Mouse (Mus musculus) hindbrain, embryonic 13.5 days (tissue): ENCODE results near the gene 1700016H13Rik. TPM values are rescaled to one million over a fixed set of nuclear protein-coding genes. Genes with fewer than 3 reads are reported as not detected.

Experiments used
- ATAC-seq: fragments of 200-750 bp; cut with Nextera tagmentation; 2 replicates; pipeline ENCODE4 v1.8.0; 2017; ENCODE audit warnings: moderate TSS enrichment; ENCODE audit not compliant: low FRiP score
- H3K27ac ChIP-seq: fragments of 300-500 bp; sonication (generic); 2 replicates; pipeline ENCODE4 v1.5.1; 2015; ENCODE audit warnings: inconsistent platforms, mild to moderate bottlenecking, moderate library complexity
- H3K27me3 ChIP-seq: fragments of 300-500 bp; sonication (generic); 2 replicates; pipeline ENCODE4 v1.6.1; 2015; ENCODE audit warnings: mild to moderate bottlenecking, inconsistent platforms
- H3K36me3 ChIP-seq: fragments of 300-500 bp; sonication (generic); 2 replicates; pipeline ENCODE4 v1.6.1; 2015; ENCODE audit warnings: mild to moderate bottlenecking, inconsistent platforms
- H3K4me1 ChIP-seq: fragments of 300-500 bp; sonication (generic); replicated peaks from 2 replicates; pipeline ENCODE4 v1.6.1; 2015; ENCODE audit warnings: inconsistent platforms
- H3K4me2 ChIP-seq: fragments of 300-500 bp; sonication (generic); 2 replicates; pipeline ENCODE4 v1.6.1; 2015; ENCODE audit warnings: inconsistent platforms, mild to moderate bottlenecking, moderate library complexity
- H3K4me3 ChIP-seq: fragments of 300-500 bp; sonication (generic); 2 replicates; pipeline ENCODE4 v1.5.1; 2015; ENCODE audit warnings: mild to moderate bottlenecking, inconsistent platforms
- H3K9ac ChIP-seq: fragments of 300-500 bp; sonication (generic); 2 replicates; pipeline ENCODE4 v1.6.1; 2015; ENCODE audit warnings: mild to moderate bottlenecking, inconsistent platforms
- H3K9me3 ChIP-seq: fragments of 300-500 bp; sonication (generic); 2 replicates; pipeline ENCODE4 v1.6.1; 2016; ENCODE audit warnings: inconsistent platforms
- WGBS: fragments of 180-500 bp; shearing (Covaris S2); methylation state at CpG from one replicate; pipeline ENCODE4 v1.1.7; 2015; 5-methylcytosine and 5-hydroxymethylcytosine counted together
- polyA plus RNA-seq: library from polyadenylated mRNA; unstranded; fragments of >200 nt; fragmentation: Nextera tagmentation; extraction: Ambion mirVana; gene quantifications from 2 replicates; pipeline ENCODE4 v1.2.1, GENCODE M21; 2015

1700016H13Rik gene
- polyA plus RNA-seq, 1 experiment from 2014 or later, result 0.13 TPM

DNA sequence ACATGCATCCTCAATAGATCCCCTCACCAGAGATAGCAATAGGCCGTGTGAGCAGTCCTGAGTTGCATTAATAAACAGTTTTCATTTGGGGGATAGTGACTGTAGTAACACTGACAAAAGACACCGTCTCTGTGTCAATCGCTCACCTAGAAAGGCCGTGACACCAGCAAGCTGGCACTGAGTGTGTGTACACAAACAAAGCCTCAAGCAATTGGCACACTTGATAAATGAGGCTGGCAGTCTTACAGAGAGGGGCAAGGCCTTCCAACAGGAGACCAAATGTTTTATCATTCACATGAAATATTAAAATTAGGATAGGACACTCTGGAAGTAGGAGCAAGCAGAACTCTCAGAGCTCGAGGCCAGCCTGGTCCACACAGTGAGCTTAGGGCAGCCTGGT, 33.5 kb downstream of the 1700016H13Rik start:
- H3K27me3 ChIP-seq, result no peaks in the 10 kb centered on the region
- no peaks in the 10 kb centered on the region for H3K9me3 ChIP-seq
- H3K4me2 ChIP-seq, result no peak overlapping the region
- H3K4me1 ChIP-seq, result no peaks in the 10 kb centered on the region
- no peak overlapping the region for H3K9ac ChIP-seq
- no peak overlapping the region for H3K4me3 ChIP-seq
- H3K27ac ChIP-seq, result no peak overlapping the region
- H3K36me3 ChIP-seq, result no peaks in the 10 kb centered on the region
- WGBS, result 64% methylated on average over 5 of the region's 5 CpGs
- ATAC-seq, result no peak

DNA sequence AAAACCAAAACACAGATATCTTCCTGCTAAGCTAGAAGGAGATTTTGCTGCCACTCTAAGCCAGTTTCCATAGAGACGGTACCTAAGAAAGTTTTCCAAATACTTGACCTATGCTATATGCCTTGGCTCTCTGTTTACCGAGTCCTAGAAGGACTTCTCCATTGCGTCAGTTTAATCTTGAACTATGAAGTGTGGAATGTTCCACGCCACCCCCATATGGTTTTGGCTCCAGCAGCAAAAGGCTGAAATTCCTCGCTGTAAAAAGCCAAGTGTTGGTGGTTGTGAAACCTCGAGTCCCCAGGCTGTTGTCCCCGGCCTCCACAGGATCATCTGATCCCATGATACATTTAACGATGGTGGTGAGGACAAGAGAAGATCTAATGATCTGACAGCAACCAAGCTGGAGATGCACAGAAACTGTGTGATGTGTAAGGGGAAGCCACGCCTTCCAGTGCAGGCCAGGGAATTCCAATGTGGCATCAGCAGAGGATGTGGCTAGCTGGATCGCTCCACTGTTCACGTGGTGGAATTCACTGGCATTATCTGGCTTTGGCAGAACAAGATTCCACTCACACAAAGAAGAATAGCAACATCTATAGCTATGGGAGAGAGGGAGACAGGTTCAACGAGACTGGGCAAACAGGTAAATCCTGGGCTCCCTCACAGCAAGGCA, 35.4 kb downstream of the 1700016H13Rik start:
- ATAC-seq, result no peak
- WGBS, result 82% methylated on average over 12 of the region's 12 CpGs
- no peak overlapping the region for H3K4me3 ChIP-seq
- no peaks in the 10 kb centered on the region for H3K4me1 ChIP-seq
- H3K36me3 ChIP-seq, result no peaks in the 10 kb centered on the region
- no peak overlapping the region for H3K9ac ChIP-seq
- no peaks in the 10 kb centered on the region for H3K27me3 ChIP-seq
- no peaks in the 10 kb centered on the region for H3K9me3 ChIP-seq
- no peak overlapping the region for H3K27ac ChIP-seq
- H3K4me2 ChIP-seq, result no peak overlapping the region

DNA sequence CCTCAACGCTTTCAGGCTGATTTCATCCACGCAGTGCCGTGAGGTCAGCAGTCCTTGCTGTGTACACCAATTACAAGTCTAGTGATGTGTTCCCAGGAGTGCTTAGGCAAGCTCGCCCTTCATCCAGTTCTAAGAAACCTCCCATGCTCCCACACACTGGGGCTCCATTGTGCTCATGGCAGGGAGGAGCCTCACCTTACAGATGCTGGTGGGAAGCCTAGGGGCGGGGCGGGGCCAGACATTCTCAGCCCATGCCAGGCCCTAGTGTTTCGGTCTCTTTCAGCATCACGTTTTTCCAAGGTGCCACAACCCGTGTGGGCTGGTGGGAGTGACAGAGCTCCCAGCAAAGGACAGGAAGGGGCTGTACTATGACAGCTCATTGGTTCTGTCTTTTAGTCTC, 38.6 kb downstream of the 1700016H13Rik start:
- Histone ChIP-seq H3K27me3 (no peaks in the 10 kb centered on the region), H3K36me3 (no peaks in the 10 kb centered on the region), H3K4me1 (no peaks in the 10 kb centered on the region), H3K9me3 (no peaks in the 10 kb centered on the region), H3K27ac (no peak overlapping the region), H3K4me3 (no peak overlapping the region), H3K9ac (no peak overlapping the region), H3K4me2 (no peak overlapping the region)
- 64% methylated on average over 9 of the region's 9 CpGs for WGBS
- ATAC-seq, result no peak

DNA sequence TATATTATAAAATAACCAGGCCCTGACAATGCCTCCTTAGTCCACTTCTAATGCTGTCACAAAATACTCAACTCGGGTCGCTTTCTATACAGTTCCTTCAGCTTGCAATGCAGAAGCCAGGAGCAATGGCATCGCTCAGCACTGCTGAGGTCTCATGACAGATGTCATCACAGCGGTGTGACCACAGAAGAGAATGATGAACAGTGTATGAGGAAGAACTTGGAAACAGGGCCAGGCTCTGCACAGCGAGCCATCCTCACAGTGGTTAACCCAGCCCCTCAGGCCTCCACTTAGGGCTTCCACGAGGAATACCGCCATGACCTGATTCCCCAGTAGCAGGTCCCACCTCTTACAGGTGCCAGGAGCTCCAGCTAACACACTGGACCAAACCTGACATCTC, 41.5 kb downstream of the 1700016H13Rik start:
- no peak overlapping the region for H3K4me3 ChIP-seq

DNA sequence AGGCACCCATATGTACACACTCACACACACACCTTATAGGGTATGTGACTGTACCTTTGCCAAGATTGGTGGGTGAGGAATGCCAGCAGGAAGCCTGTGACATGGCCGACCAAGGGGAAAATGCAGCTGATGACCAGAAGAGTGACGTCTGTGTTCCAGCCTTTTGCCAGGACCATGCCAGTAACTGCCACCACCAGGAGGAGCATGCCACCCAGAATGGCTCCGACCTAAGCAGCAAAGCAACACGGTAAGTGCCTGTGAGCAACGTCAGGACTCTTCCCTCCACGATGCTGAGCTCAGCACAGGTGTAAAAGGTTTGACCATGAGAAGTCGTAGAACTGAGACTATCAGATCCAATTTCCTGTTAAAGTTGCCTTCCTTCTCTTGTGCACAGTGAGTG, 43.5 kb downstream of the 1700016H13Rik start:
- Histone ChIP-seq H3K9me3 (no peaks in the 10 kb centered on the region), H3K36me3 (no peaks in the 10 kb centered on the region), H3K4me3 (no peak overlapping the region), H3K9ac (no peak overlapping the region), H3K4me2 (no peak overlapping the region), H3K27me3 (no peaks in the 10 kb centered on the region), H3K4me1 (no peaks in the 10 kb centered on the region), H3K27ac (no peak overlapping the region)
- WGBS, result 88% methylated on average over 7 of the region's 7 CpGs
- no peak for ATAC-seq

More for the DNA sequence above, 41.5 kb downstream of the 1700016H13Rik start:
- no peaks in the 10 kb centered on the region for H3K4me1 ChIP-seq
- H3K9me3 ChIP-seq, result no peaks in the 10 kb centered on the region
- no peak overlapping the region for H3K9ac ChIP-seq
- no peaks in the 10 kb centered on the region for H3K36me3 ChIP-seq
- H3K4me2 ChIP-seq, result no peak overlapping the region
- 93% methylated on average over 7 of the region's 7 CpGs for WGBS
- ATAC-seq, result no peak
- H3K27me3 ChIP-seq, result no peaks in the 10 kb centered on the region
- H3K27ac ChIP-seq, result no peak overlapping the region

DNA sequence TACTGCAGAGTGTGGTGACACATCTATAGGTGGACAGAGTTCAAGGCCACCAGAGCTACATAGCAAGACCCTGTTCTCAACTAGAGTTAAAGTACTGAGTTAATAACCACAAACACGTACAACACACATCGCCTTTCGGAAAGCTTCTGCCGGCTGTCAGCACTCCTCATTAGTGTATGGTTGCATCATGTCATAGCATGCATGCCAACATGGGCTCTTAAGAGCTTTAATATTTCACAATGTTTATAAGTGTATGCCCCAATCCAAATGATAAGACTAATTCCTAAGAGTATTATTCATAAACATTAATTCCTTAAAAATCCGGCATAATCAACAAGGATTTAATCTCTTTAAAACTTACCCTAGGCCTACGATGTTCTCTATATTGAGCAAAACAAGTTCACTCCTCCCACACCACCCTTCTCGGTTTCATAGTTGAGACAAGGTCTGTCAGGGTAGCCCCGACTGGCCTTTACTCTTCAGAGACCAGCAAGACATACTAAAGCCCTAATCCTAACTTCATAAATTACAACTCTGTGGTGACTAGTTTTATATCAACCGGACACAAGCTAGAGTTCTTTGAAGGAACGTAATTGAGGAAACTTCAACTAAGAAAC, 44.8 kb downstream of the 1700016H13Rik start:
- Histone ChIP-seq H3K36me3 (no peaks in the 10 kb centered on the region), H3K4me2 (no peak overlapping the region), H3K9me3 (no peaks in the 10 kb centered on the region), H3K27ac (no peak overlapping the region), H3K27me3 (no peaks in the 10 kb centered on the region), H3K4me1 (no peaks in the 10 kb centered on the region), H3K4me3 (no peak overlapping the region), H3K9ac (no peak overlapping the region)
- 92% methylated on average over 10 of the region's 10 CpGs for WGBS
- ATAC-seq, result no peak

DNA sequence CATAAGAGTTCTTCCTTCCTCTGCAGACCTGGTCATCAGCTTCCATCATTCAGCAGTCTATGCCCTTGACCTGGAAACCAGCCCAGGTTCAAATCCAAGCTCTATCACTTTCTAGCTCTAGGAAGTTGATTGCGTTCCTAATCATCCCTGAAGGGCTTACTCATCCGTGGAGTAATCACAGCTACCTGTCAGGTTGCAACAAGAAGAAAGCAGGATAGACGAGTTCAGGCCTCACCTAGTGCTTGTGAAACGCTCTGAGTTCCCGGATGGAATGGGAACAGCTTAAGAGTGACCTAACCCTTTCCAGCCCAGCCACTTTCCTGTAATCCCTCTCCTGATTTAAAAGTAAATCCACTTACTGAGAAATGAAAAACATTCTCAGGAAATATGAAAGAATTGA, 45.7 kb downstream of the 1700016H13Rik start:
- Histone ChIP-seq H3K4me1 (no peaks in the 10 kb centered on the region), H3K9ac (no peak overlapping the region), H3K36me3 (no peaks in the 10 kb centered on the region), H3K9me3 (no peaks in the 10 kb centered on the region), H3K27ac (no peak overlapping the region), H3K4me2 (no peak overlapping the region), H3K27me3 (no peaks in the 10 kb centered on the region), H3K4me3 (no peak overlapping the region)
- ATAC-seq, result no peak
- WGBS, result 78% methylated on average over 5 of the region's 5 CpGs

DNA sequence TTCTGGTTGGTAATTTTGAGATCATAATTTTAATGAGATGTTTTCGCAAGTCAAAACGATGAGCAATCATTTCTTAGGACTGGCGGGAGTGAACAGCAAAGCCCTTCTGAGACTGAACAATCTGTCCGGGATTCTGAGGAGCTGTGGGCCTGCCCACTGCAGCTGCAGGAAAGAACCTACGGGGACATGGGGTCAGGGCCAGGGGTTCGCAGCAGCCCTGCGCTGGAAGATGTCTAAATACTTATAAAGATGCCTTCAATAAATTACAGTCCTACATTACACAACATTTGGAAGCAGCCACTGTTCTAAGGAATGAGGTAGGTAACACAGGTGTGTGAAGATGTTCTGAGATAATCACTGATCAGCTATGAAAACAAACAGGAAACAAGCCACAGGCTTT, 50.1 kb downstream of the 1700016H13Rik start:
- H3K4me2 ChIP-seq, result no peak overlapping the region
- 85% methylated on average over 7 of the region's 7 CpGs for WGBS
- H3K27ac ChIP-seq, result no peak overlapping the region
- H3K9me3 ChIP-seq, result no peaks in the 10 kb centered on the region
- no peak for ATAC-seq
- no peak overlapping the region for H3K9ac ChIP-seq
- H3K27me3 ChIP-seq, result no peaks in the 10 kb centered on the region
- H3K4me1 ChIP-seq, result 0 out of 2 replicates have a peak, but pooled peaks cover 7% of the 10 kb centered on the region
- H3K36me3 ChIP-seq, result no peaks in the 10 kb centered on the region
- H3K4me3 ChIP-seq, result no peak overlapping the region

DNA sequence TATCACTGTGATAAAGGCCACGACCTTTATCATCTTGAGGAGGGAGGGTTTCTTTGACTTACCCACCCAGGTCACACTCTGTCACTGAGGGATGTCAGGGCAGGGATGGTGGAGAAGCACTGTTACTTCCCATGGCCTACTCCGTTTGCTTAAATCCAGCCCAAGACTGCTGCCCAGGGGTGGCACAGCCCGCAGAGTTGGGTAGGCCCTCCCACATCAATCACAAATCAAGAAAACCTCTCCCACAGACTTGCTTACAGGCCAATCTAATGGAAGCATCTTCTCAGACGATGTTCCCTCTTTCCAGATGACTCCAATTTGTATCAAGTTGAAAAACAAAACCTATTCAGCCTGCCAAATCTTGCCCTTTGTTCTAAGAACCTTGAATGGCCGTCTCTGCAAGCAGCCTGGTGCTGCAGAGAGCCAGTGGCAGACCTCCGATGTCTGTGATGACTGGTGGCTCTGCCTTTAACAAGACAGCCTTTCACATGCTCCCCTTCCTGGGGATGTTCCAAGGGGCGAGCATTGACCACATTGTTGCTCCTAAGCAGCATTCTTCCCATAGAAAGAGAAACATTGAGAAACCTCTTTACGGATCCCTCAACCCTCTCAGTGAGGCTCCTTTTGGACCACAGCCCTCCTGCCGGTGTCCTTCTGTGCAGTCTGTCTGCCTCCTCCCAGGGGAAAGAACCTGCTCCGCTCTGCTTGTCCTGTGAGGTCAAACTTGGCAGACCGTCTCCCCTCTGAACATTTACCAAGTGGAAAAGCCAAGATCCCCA, 52.5 kb downstream of the 1700016H13Rik start:
- Histone ChIP-seq H3K27ac (0 out of 2 replicates have a peak overlapping the region, but pooled peaks have one; percentile 15), H3K4me3 (no peak overlapping the region), H3K36me3 (no peaks in the 10 kb centered on the region), H3K4me1 (0 out of 2 replicates have a peak, but pooled peaks cover 11% of the 10 kb centered on the region), H3K9me3 (no peaks in the 10 kb centered on the region), H3K4me2 (no peak overlapping the region), H3K27me3 (no peaks in the 10 kb centered on the region), H3K9ac (no peak overlapping the region)
- WGBS, result 25% methylated on average over 11 of the region's 11 CpGs
- ATAC-seq, result peak; percentile 71; the same call in 1 of the 2 replicates

DNA sequence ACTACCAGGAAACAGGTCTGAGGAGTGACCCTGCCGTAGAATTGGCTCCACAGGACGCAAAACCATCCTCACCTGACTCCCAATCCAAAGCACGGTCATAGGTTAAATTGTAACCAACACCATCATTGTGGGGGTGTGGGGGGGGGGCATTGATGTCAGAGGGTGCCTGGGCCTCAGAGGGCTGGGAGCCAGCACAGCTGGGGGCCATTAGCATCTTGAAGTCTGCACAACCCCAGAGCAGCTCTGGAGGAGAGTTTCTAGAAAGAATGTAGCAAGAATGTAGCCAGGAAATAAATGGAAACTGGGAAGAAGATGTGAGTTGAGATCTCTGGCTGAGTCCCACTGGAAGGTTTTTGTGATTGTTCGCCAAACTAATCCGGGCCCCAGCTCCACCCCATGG, 56.9 kb downstream of the 1700016H13Rik start:
- Histone ChIP-seq H3K4me1 (peaks cover 28% of the 10 kb centered on the region), H3K27me3 (no peaks in the 10 kb centered on the region), H3K9ac (no peak overlapping the region), H3K4me3 (no peak overlapping the region), H3K4me2 (no peak overlapping the region), H3K36me3 (no peaks in the 10 kb centered on the region), H3K9me3 (no peaks in the 10 kb centered on the region), H3K27ac (no peak overlapping the region)
- WGBS, result 83% methylated on average over 5 of the region's 5 CpGs
- ATAC-seq, result no peak

DNA sequence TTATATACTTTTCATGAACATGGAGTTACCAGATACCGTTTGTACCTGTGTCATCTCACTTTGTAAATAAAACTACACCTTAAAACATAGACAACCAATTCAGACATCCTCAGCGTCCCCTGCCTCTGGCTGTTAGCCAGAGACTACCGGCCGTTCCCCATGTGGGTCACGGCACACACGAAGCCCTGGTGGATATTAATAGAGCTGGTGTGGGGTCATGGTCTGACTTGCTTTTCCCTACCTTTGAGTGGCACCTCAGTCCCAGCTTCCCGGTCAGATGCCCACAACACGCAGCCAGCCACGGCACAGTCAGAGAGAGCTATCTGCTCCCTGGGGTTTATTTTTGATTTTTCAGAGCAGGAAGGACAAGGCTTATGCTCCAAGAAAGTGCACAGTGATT, 57.5 kb downstream of the 1700016H13Rik start:
- WGBS, result 84% methylated on average over 9 of the region's 9 CpGs
- H3K36me3 ChIP-seq, result no peaks in the 10 kb centered on the region; the same call in 1 of the 2 replicates
- no peak overlapping the region for H3K4me3 ChIP-seq
- no peaks in the 10 kb centered on the region for H3K9me3 ChIP-seq
- H3K4me2 ChIP-seq, result no peak overlapping the region
- no peak for ATAC-seq
- no peak overlapping the region for H3K9ac ChIP-seq
- peaks cover 26% of the 10 kb centered on the region for H3K4me1 ChIP-seq
- H3K27me3 ChIP-seq, result no peaks in the 10 kb centered on the region
- no peak overlapping the region for H3K27ac ChIP-seq
